In the genomic region with DNA sequence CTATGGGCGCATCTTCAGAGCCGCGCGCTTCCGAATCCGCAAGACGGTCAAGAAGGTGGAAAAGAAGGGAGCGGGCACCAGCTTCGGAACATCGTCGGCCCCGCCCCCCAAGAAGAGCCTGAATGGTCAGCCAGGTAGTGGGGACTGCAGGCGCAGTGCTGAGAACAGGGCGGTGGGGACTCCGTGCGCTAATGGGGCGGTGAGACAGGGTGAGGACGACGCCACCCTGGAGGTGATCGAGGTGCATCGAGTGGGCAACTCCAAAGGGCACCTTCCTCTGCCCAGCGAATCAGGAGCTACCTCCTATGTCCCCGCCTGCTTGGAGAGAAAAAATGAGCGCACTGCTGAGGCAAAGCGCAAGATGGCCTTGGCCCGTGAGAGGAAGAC, we compare ENCODE assay signal across 13 mouse cellular contexts. TPM values are rescaled to one million over a fixed set of nuclear protein-coding genes. Genes with fewer than 3 reads are reported as not detected.
DNase-seq lines count a peak whose midpoint lies in the region; TF ChIP-seq lines count a peak whose summit lies in the region.
"Had no signal": no experiment of that assay in that cellular context is flagged by ENCODE, and none has a peak within 500 bp of the region (broad histone marks: within the 10 kb centered on the region; RNA-seq: fewer than 3 reads in every experiment).

No protein-coding gene starts in this region.

- WGBS in forebrain, embryonic 10.5 days, result under 1% methylated on average over 26 of the region's 26 CpGs
- WGBS in midbrain, embryonic 10.5 days, result 1% methylated on average over 26 of the region's 26 CpGs
- WGBS in kidney, adult 2 months, result 3% methylated on average over 26 of the region's 26 CpGs

- H3K4me3 ChIP-seq in gastrocnemius, adult 2 months, result no peak overlapping the region
- peak overlapping the region; percentile 54 for H3K4me3 ChIP-seq in ES-Bruce4 (ENCODE audit: low read depth, low read length)
- peak overlapping the region; percentile 38 for H3K4me3 ChIP-seq in forebrain, embryonic 10.5 days
- H3K4me3 ChIP-seq in midbrain, embryonic 10.5 days, result peak overlapping the region; percentile 44
- H3K4me3 ChIP-seq in kidney, adult 2 months (ENCODE audit: insufficient read depth, low read depth, low read length), result no peak overlapping the region
- H3K4me3 ChIP-seq: heart, embryonic 10.5 days; limb, embryonic 12.5 days had no signal

- no peaks in the 10 kb centered on the region for H3K36me3 ChIP-seq in ES-Bruce4 (ENCODE audit: control insufficient read depth, insufficient read depth, low read length, poor library complexity, severe bottlenecking)
- H3K36me3 ChIP-seq in forebrain, embryonic 10.5 days (replicated peaks), result no peaks in the 10 kb centered on the region
- no peaks in the 10 kb centered on the region for H3K36me3 ChIP-seq in midbrain, embryonic 10.5 days
- no peaks in the 10 kb centered on the region for H3K36me3 ChIP-seq in kidney, adult 2 months (ENCODE audit: control insufficient read depth, insufficient read depth, low read length)
- H3K36me3 ChIP-seq: heart, embryonic 10.5 days; limb, embryonic 12.5 days had no signal

- TF ChIP-seq CTCF in gastrocnemius, adult 2 months (IDR thresholded peaks at IDR 0.05), result no peak
- no peak for TF ChIP-seq CTCF in ES-Bruce4 (IDR thresholded peaks at IDR 0.05; ENCODE audit: low read depth, low read length)
- TF ChIP-seq CTCF in kidney, adult 2 months (conservative IDR thresholded peaks at IDR 0.05; ENCODE audit: insufficient read depth, insufficient read length, low read depth, low read length), result no peak

- H3K27me3 ChIP-seq in ES-Bruce4 (ENCODE audit: control insufficient read depth, insufficient read depth, low read length, poor library complexity, severe bottlenecking), result peaks cover 5% of the 10 kb centered on the region; the same call in 1 of the 2 replicates
- peaks cover 49% of the 10 kb centered on the region for H3K27me3 ChIP-seq in forebrain, embryonic 10.5 days (ENCODE audit: poor library complexity, severe bottlenecking)
- H3K27me3 ChIP-seq in midbrain, embryonic 10.5 days (ENCODE audit: low read depth, poor library complexity, severe bottlenecking), result peaks cover 49% of the 10 kb centered on the region
- no peaks in the 10 kb centered on the region; the same call in 1 of the 2 replicates for H3K27me3 ChIP-seq in kidney, adult 2 months (replicated peaks; ENCODE audit: control insufficient read depth, insufficient read depth, low read length)

- no peaks in the 10 kb centered on the region for H3K9me3 ChIP-seq in ES-Bruce4 (replicated peaks; ENCODE audit: control insufficient read depth, insufficient read depth, low read length, poor library complexity, severe bottlenecking)
- H3K9me3 ChIP-seq in forebrain, embryonic 10.5 days, result no peaks in the 10 kb centered on the region
- no peaks in the 10 kb centered on the region for H3K9me3 ChIP-seq in midbrain, embryonic 10.5 days (replicated peaks)
- H3K9me3 ChIP-seq: heart, embryonic 10.5 days; limb, embryonic 12.5 days had no signal

- H3K4me1 ChIP-seq in ES-Bruce4 (ENCODE audit: control insufficient read depth, insufficient read depth, low read length), result no peaks in the 10 kb centered on the region
- peaks cover 28% of the 10 kb centered on the region for H3K4me1 ChIP-seq in forebrain, embryonic 10.5 days
- peaks cover 18% of the 10 kb centered on the region for H3K4me1 ChIP-seq in midbrain, embryonic 10.5 days
- no peaks in the 10 kb centered on the region for H3K4me1 ChIP-seq in kidney, adult 2 months (ENCODE audit: control insufficient read depth, insufficient read depth, low read length)
- H3K4me1 ChIP-seq: heart, embryonic 10.5 days; limb, embryonic 12.5 days had no signal

- no peak overlapping the region for H3K9ac ChIP-seq in ES-Bruce4 (ENCODE audit: low read depth, poor library complexity, severe bottlenecking)
- H3K9ac ChIP-seq: limb, embryonic 12.5 days had no signal

- peak; percentile 12 for DNase-seq in gastrocnemius, adult 2 months
- DNase-seq in gastrocnemius, postnatal 14 days, result no peak
- no peak for DNase-seq in forebrain, embryonic 10.5 days (ENCODE audit: extremely low spot score, low spot score)
- no peak for DNase-seq in midbrain, embryonic 10.5 days (ENCODE audit: low spot score)
- no peak for DNase-seq in lung, postnatal 4 days
- DNase-seq in adrenal gland, adult 2 months, result no peak
- no peak for DNase-seq in kidney, adult 2 months
- DNase-seq: B cell, adult 2 months; kidney, adult 8-10 months had no signal

- no peak overlapping the region for H3K27ac ChIP-seq in gastrocnemius, adult 2 months
- no peak overlapping the region for H3K27ac ChIP-seq in ES-Bruce4 (ENCODE audit: insufficient read depth, low read length)
- H3K27ac ChIP-seq in forebrain, embryonic 10.5 days, result no peak overlapping the region
- H3K27ac ChIP-seq in midbrain, embryonic 10.5 days (replicated peaks), result no peak overlapping the region
- H3K27ac ChIP-seq in kidney, adult 2 months (ENCODE audit: insufficient read depth, low read depth, low read length), result no peak overlapping the region
- H3K27ac ChIP-seq: heart, embryonic 10.5 days; limb, embryonic 12.5 days; macrophage had no signal

- intact Hi-C loops in gastrocnemius, adult 2 months (cut with DNase I), result no loop called here
- intact Hi-C loops in gastrocnemius, postnatal 14 days (cut with DNase I; ENCODE audit: low total_unique reads), result no loop called here

- no peak for TF ChIP-seq POLR2A in ES-Bruce4 (IDR thresholded peaks at IDR 0.05; ENCODE audit: insufficient read depth, low read length)
- no peak for TF ChIP-seq POLR2A in kidney, adult 2 months (IDR thresholded peaks at IDR 0.05; ENCODE audit: low read depth, low read length)

- TF ChIP-seq EP300 in ES-Bruce4 (IDR thresholded peaks at IDR 0.05; ENCODE audit: insufficient read depth, low read depth, low read length), result no peak

RNA-seq across cellular contexts. Expression of a gene that starts 1.4 kb away (rescaled TPM):
- not detected for total RNA-seq in gastrocnemius, adult 2 months (2021)
- not detected for total RNA-seq in gastrocnemius, postnatal 14 days (2021)
- polyA plus RNA-seq in ES-Bruce4 (2011; ENCODE audit: insufficient read depth, insufficient read length, low read depth, missing spikeins), result not detected in 2 replicates
- polyA plus RNA-seq in forebrain, embryonic 10.5 days (2016; fragmentation: Nextera tagmentation; extraction: Ambion mirVana), result not detected in 2 replicates
- polyA plus RNA-seq in midbrain, embryonic 10.5 days (2016; fragmentation: Nextera tagmentation; extraction: Ambion mirVana), result 0.12 and 0.15 TPM in 2 replicates
- not detected for total RNA-seq in adrenal gland, adult 2 months (2021)
- not detected in 2 replicates for polyA plus RNA-seq in adrenal gland, adult 2 months (2012; rRNA removed)
- polyA plus RNA-seq in kidney, adult 2 months (2012; rRNA removed), result not detected in 2 replicates
- polyA plus RNA-seq: heart, embryonic 10.5 days; limb, embryonic 12.5 days; macrophage had no signal

Comparison
In these comparisons a context has a peak if more than half of its experiments do, and no peak if none do; other contexts are left out.
1. H3K4me3 ChIP-seq: peak in ES-Bruce4 (single experiment), forebrain, embryonic 10.5 days (single experiment) and midbrain, embryonic 10.5 days (single experiment); none in gastrocnemius, adult 2 months (single experiment) and kidney, adult 2 months (single experiment).